Mouse (Mus musculus) naive thymus-derived CD4-positive, alpha-beta T cell, adult 2 months (primary cell): ENCODE data around the gene Timmdc1.
"Not testable (repeated sequence)": the region's sequence is repeated elsewhere in the genome, so short reads cannot be mapped to it uniquely, and the experiment has no call there.

Source experiments
- DNase-seq: peaks from one replicate; pipeline ENCODE4 v3.0.0-alpha.2; 2011; ENCODE audit warnings: low read depth

Timmdc1 gene

GRCm38 (mm10) chr16:38496604-38497140 lies 25.8 kb downstream of the Timmdc1 start:
- DNase-seq = no peak

- DNase-seq = no peak
Measured at GRCm38 (mm10) chr16:38493890-38494289, 28.6 kb downstream of the Timmdc1 start.

- DNase-seq = no peak
Measured at GRCm38 (mm10) chr16:38492551-38492950, 29.9 kb downstream of the Timmdc1 start.

- peak; percentile 38 for DNase-seq
Measured at GRCm38 (mm10) chr16:38483582-38484309, 38.7 kb downstream of the Timmdc1 start.

- peak; percentile 67 for DNase-seq
Measured at GRCm38 (mm10) chr16:38482780-38483562, 39.5 kb downstream of the Timmdc1 start.

- DNase-seq = no peak
Measured at GRCm38 (mm10) chr16:38481327-38481726, 41.1 kb downstream of the Timmdc1 start.

- DNase-seq = no peak
Measured at GRCm38 (mm10) chr16:38478296-38478695, 44.2 kb downstream of the Timmdc1 start.

GRCm38 (mm10) chr16:38477241-38477608 lies 45.2 kb downstream of the Timmdc1 start:
- DNase-seq = not testable (repeated sequence)

- peak; percentile 56 for DNase-seq
Measured at GRCm38 (mm10) chr16:38476312-38477240, 45.9 kb downstream of the Timmdc1 start.

GRCm38 (mm10) chr16:38475681-38476311 lies 46.7 kb downstream of the Timmdc1 start:
- no peak for DNase-seq

GRCm38 (mm10) chr16:38474677-38475286 lies 47.7 kb downstream of the Timmdc1 start:
- no peak for DNase-seq

GRCm38 (mm10) chr16:38473661-38474060 lies 48.8 kb downstream of the Timmdc1 start:
- no peak for DNase-seq

- no peak for DNase-seq
Measured at GRCm38 (mm10) chr16:38472507-38472873, 50.0 kb downstream of the Timmdc1 start.

- no peak for DNase-seq
Measured at GRCm38 (mm10) chr16:38471697-38472506, 50.6 kb downstream of the Timmdc1 start.

- no peak for DNase-seq
Measured at GRCm38 (mm10) chr16:38469437-38469836, 53.0 kb downstream of the Timmdc1 start.

GRCm38 (mm10) chr16:38468706-38469018 lies 53.8 kb downstream of the Timmdc1 start:
- no peak for DNase-seq

- DNase-seq = no peak
Measured at GRCm38 (mm10) chr16:38467917-38468705, 54.4 kb downstream of the Timmdc1 start.

- DNase-seq = no peak
Measured at GRCm38 (mm10) chr16:38467091-38467916, 55.2 kb downstream of the Timmdc1 start.

GRCm38 (mm10) chr16:38466089-38466488 lies 56.4 kb downstream of the Timmdc1 start:
- DNase-seq = no peak
